Mouse (Mus musculus) embryo, embryonic 11 days (tissue): Measurements from ENCODE around the gene Klk13.

Experiments used
- DNase-seq: peaks from one replicate; pipeline ENCODE4 v3.0.0-alpha.2; 2015

Gene Klk13

DNA sequence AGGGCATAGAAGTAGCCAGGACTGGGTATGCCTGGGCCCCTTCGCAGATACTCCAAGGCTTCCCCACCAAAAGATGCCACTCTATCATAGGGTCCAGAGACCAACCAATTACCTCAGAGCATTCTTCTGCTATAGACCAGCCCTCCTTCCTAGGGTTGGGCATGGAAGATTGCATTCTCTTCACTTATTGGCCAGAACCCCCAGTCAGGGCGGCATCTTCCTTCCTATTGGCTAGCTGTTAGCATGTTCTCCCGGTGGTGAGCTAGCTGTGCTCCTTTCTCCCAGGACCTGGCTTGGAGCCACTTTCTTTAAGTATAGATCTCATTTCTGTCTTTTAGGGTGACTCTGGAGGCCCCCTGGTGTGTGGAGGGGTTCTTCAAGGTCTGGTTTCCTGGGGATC, 60.5 kb downstream of the Klk13 start:
- DNase-seq, result no peak

- no peak for DNase-seq
Observed at GRCm38 (mm10) chr7:43774364-43774763, 62.0 kb downstream of the Klk13 start, which contains the start of gene Klk11. Klk11 (plus strand) TSS chr7:43774604.

GRCm38 (mm10) chr7:43774802-43775201, 62.4 kb downstream of the Klk13 start:
- DNase-seq, result no peak

DNA sequence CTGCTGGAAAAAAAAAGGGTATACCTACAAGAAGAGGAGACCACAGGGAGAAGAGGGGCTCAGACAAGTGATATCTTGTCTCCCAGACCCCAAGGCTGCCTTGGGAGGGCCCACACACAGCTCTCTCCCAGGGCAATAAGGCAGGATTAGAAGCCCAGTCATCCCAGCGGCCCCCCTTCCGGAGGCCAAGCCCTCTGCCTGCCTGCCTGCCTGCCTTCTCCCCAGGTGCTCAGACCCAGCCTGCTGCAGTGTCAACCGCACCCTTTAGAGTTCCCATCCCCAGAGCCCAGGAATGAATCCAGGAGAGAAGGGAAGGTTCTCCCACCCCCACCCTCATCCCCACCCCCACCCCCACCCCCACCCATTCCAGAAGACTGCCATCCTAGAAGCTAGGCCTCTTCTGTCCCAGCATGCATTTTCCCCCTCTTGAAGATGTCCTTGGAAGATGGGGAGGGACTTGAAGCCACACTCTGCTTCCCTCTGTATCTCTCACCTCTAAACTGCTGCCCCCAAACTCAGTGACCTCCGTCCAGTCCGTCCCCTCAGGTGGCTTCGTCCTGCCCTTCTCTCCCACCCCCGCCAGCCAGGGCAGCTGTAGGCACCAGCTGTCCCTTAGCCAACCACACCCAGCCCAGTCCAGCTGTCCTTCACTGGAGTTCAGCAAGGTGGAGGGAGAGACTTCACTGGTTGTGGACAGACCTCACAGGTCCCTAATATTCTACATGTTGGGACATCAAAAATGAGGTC, 63.1 kb downstream of the Klk13 start:
- no peak for DNase-seq

DNA sequence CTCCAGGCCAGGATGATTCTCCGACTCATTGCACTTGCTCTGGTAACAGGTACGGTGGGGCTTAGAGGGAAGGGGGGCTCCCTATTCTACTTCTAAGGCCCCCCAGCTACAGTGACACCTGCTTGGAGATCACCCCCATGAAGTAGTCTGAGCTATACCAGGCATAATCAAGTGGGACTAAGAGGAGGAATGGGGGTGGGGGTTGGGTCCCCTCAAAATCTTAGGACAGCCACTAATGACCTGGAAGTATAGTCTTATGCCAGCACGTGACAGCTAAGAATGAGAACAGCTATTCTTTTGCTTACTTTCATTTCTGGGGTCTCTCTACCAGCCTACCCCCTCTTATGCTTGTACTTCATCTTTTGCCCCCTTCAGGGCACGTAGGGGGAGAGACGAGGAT, 64.1 kb downstream of the Klk13 start:
- DNase-seq, result no peak
